Comparison of ENCODE assay signal across 26 mouse cellular contexts in the genomic region with DNA sequence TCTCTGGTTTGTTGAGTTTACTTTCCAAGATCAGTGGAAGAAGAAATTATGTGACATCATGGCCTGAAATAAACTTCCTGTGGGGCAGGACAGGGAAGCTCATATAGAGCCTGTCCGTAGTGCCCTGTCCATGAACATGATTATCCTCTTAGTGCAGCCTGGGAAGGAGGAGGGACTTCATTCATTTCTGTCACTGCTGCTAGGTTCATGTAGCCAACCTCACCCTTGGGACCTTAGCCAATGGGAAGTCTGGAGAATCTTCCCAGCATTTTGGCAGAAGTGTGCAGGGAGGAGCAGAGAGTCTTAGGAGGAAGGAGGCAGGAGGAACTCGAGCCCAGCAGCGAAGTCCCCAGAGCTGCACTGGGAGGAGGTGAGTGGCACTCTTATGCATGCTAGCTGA. TPM values are rescaled to one million over a fixed set of nuclear protein-coding genes. Genes with fewer than 3 reads are reported as not detected.
DNase-seq lines count a peak whose midpoint lies in the region; ATAC-seq and TF ChIP-seq lines count a peak whose summit lies in the region.
"Had no signal": no experiment of that assay in that cellular context is flagged by ENCODE, and none has a peak within 500 bp of the region (broad histone marks: within the 10 kb centered on the region; RNA-seq: fewer than 3 reads in every experiment).

A gene (plus strand): TSS at position 301 of the 400 bp plus-strand sequence.

- H3K9ac ChIP-seq in embryonic facial prominence, embryonic 15.5 days, result no peak within 1 kb of the TSS
- no peak within 1 kb of the TSS for H3K9ac ChIP-seq in limb, embryonic 15.5 days
- H3K9ac ChIP-seq in liver, adult 2 months (ENCODE audit: low read depth, low read length), result no peak within 1 kb of the TSS
- no peak within 1 kb of the TSS for H3K9ac ChIP-seq in liver, embryonic 12.5 days
- H3K9ac ChIP-seq in stomach, postnatal 0 days (ENCODE audit: low read length), result no peak within 1 kb of the TSS
- H3K9ac ChIP-seq in kidney, embryonic 14.5 days (ENCODE audit: low read depth, low read length), result no peak within 1 kb of the TSS

- no peak within 1 kb of the TSS for H3K4me2 ChIP-seq in embryonic facial prominence, embryonic 15.5 days (replicated peaks)
- no peak within 1 kb of the TSS for H3K4me2 ChIP-seq in limb, embryonic 15.5 days
- no peak within 1 kb of the TSS for H3K4me2 ChIP-seq in liver, embryonic 12.5 days
- H3K4me2 ChIP-seq in stomach, postnatal 0 days (replicated peaks; ENCODE audit: low read depth), result no peak within 1 kb of the TSS
- no peak within 1 kb of the TSS for H3K4me2 ChIP-seq in kidney, embryonic 14.5 days (replicated peaks; ENCODE audit: low read depth, low read length)

- no peak within 1 kb of the TSS for H3K4me3 ChIP-seq in embryonic facial prominence, embryonic 15.5 days (replicated peaks)
- H3K4me3 ChIP-seq in embryonic facial prominence, embryonic 10.5 days, result no peak within 1 kb of the TSS
- no peak within 1 kb of the TSS for H3K4me3 ChIP-seq in limb, embryonic 15.5 days
- no peak within 1 kb of the TSS for H3K4me3 ChIP-seq in limb, embryonic 10.5 days
- H3K4me3 ChIP-seq in liver, adult 2 months (ENCODE audit: insufficient read depth, low read depth, low read length), result no peak within 1 kb of the TSS
- no peak within 1 kb of the TSS for H3K4me3 ChIP-seq in liver, embryonic 12.5 days
- no peak within 1 kb of the TSS for H3K4me3 ChIP-seq in stomach, postnatal 0 days (ENCODE audit: low read depth, low read length)
- no peak within 1 kb of the TSS for H3K4me3 ChIP-seq in kidney, embryonic 14.5 days (ENCODE audit: low read length)

- H3K36me3 ChIP-seq in embryonic facial prominence, embryonic 15.5 days, result no peaks in the 10 kb centered on the region
- H3K36me3 ChIP-seq in embryonic facial prominence, embryonic 10.5 days (replicated peaks), result no peaks in the 10 kb centered on the region
- no peaks in the 10 kb centered on the region for H3K36me3 ChIP-seq in limb, embryonic 15.5 days
- no peaks in the 10 kb centered on the region for H3K36me3 ChIP-seq in limb, embryonic 10.5 days
- H3K36me3 ChIP-seq in liver, adult 2 months (ENCODE audit: control insufficient read depth, insufficient read depth, low read length), result no peaks in the 10 kb centered on the region
- no peaks in the 10 kb centered on the region for H3K36me3 ChIP-seq in liver, embryonic 12.5 days
- H3K36me3 ChIP-seq in stomach, postnatal 0 days (ENCODE audit: control insufficient read depth, insufficient read depth, low read length), result no peaks in the 10 kb centered on the region
- H3K36me3 ChIP-seq in kidney, embryonic 14.5 days (ENCODE audit: control insufficient read depth, insufficient read depth, low read length), result no peaks in the 10 kb centered on the region
- H3K36me3 ChIP-seq: G1E had no signal

- TF ChIP-seq EP300 in stomach, postnatal 0 days (optimal IDR thresholded peaks at IDR 0.05), result no peak

- H3K27me3 ChIP-seq in embryonic facial prominence, embryonic 15.5 days, result no peaks in the 10 kb centered on the region
- H3K27me3 ChIP-seq in embryonic facial prominence, embryonic 10.5 days (replicated peaks; ENCODE audit: low read depth, poor library complexity, severe bottlenecking), result no peaks in the 10 kb centered on the region
- no peaks in the 10 kb centered on the region for H3K27me3 ChIP-seq in limb, embryonic 15.5 days
- no peaks in the 10 kb centered on the region for H3K27me3 ChIP-seq in limb, embryonic 10.5 days (ENCODE audit: low read depth, poor library complexity, severe bottlenecking)
- H3K27me3 ChIP-seq in liver, adult 2 months (ENCODE audit: control insufficient read depth, insufficient read depth, low read length), result no peaks in the 10 kb centered on the region
- H3K27me3 ChIP-seq in liver, embryonic 12.5 days (replicated peaks), result no peaks in the 10 kb centered on the region
- no peaks in the 10 kb centered on the region for H3K27me3 ChIP-seq in stomach, postnatal 0 days (ENCODE audit: control insufficient read depth, insufficient read depth, low read length)
- no peaks in the 10 kb centered on the region for H3K27me3 ChIP-seq in kidney, embryonic 14.5 days (ENCODE audit: control insufficient read depth, insufficient read depth, low read length)
- H3K27me3 ChIP-seq: CH12.LX, Patski had no signal

- H3K9me3 ChIP-seq in embryonic facial prominence, embryonic 15.5 days (replicated peaks), result no peaks in the 10 kb centered on the region
- H3K9me3 ChIP-seq in embryonic facial prominence, embryonic 10.5 days, result no peaks in the 10 kb centered on the region
- H3K9me3 ChIP-seq in limb, embryonic 15.5 days, result no peaks in the 10 kb centered on the region
- H3K9me3 ChIP-seq in limb, embryonic 10.5 days (replicated peaks), result no peaks in the 10 kb centered on the region
- no peaks in the 10 kb centered on the region for H3K9me3 ChIP-seq in liver, embryonic 12.5 days (replicated peaks)
- no peaks in the 10 kb centered on the region for H3K9me3 ChIP-seq in stomach, postnatal 0 days (ENCODE audit: control insufficient read depth, low read length)
- no peaks in the 10 kb centered on the region for H3K9me3 ChIP-seq in kidney, embryonic 14.5 days (ENCODE audit: control insufficient read depth, low read length)

- no peaks in the 10 kb centered on the region for H3K4me1 ChIP-seq in embryonic facial prominence, embryonic 15.5 days
- H3K4me1 ChIP-seq in embryonic facial prominence, embryonic 10.5 days, result no peaks in the 10 kb centered on the region
- no peaks in the 10 kb centered on the region for H3K4me1 ChIP-seq in limb, embryonic 15.5 days
- no peaks in the 10 kb centered on the region for H3K4me1 ChIP-seq in limb, embryonic 10.5 days
- no peaks in the 10 kb centered on the region for H3K4me1 ChIP-seq in liver, adult 2 months (ENCODE audit: control insufficient read depth, insufficient read depth, low read length)
- no peaks in the 10 kb centered on the region for H3K4me1 ChIP-seq in liver, embryonic 12.5 days
- H3K4me1 ChIP-seq in stomach, postnatal 0 days (replicated peaks; ENCODE audit: control insufficient read depth, insufficient read depth), result no peaks in the 10 kb centered on the region
- H3K4me1 ChIP-seq in kidney, embryonic 14.5 days (ENCODE audit: control insufficient read depth, insufficient read depth, low read length), result no peaks in the 10 kb centered on the region

- no peak for DNase-seq in embryonic facial prominence, embryonic 10.5 days (ENCODE audit: low spot score)
- DNase-seq in limb, embryonic 10.5 days (ENCODE audit: low spot score), result no peak
- peak; percentile 25 for DNase-seq in liver, adult 2 months (ENCODE audit: extremely low read depth, low read depth, low spot score)
- no peak for DNase-seq in stomach, postnatal 0 days (ENCODE audit: low spot score)
- DNase-seq: adrenal gland, adult 2 months; adrenal gland, adult 8-10 months; adrenal gland, postnatal 10 days; adrenal gland, postnatal 14 days; adrenal gland, postnatal 25 days; adrenal gland, postnatal 36 days; B cell, adult 2 months; cerebellum, adult 11 months; cerebellum, adult 11-12 months had no signal

- no peak within 1 kb of the TSS for H3K27ac ChIP-seq in embryonic facial prominence, embryonic 15.5 days (replicated peaks)
- no peak within 1 kb of the TSS for H3K27ac ChIP-seq in embryonic facial prominence, embryonic 10.5 days (replicated peaks)
- H3K27ac ChIP-seq in limb, embryonic 15.5 days, result no peak within 1 kb of the TSS
- H3K27ac ChIP-seq in limb, embryonic 10.5 days, result no peak within 1 kb of the TSS
- no peak within 1 kb of the TSS for H3K27ac ChIP-seq in liver, adult 2 months (replicated peaks; ENCODE audit: insufficient read depth, low read depth, low read length)
- H3K27ac ChIP-seq in liver, embryonic 12.5 days, result no peak within 1 kb of the TSS
- no peak within 1 kb of the TSS for H3K27ac ChIP-seq in stomach, postnatal 0 days (replicated peaks)
- H3K27ac ChIP-seq in kidney, embryonic 14.5 days (ENCODE audit: low read depth, low read length), result no peak within 1 kb of the TSS

- no peak for ATAC-seq in embryonic facial prominence, embryonic 15.5 days (ENCODE audit: insufficient number of reproducible peaks, low FRiP score, low TSS enrichment, low read depth)
- ATAC-seq in limb, embryonic 15.5 days (ENCODE audit: insufficient number of reproducible peaks, low FRiP score, low TSS enrichment, low read depth), result no peak
- no peak for ATAC-seq in liver, embryonic 12.5 days
- ATAC-seq in stomach, postnatal 0 days (ENCODE audit: low FRiP score, low TSS enrichment), result no peak
- ATAC-seq in kidney, embryonic 14.5 days (ENCODE audit: low FRiP score, low TSS enrichment), result no peak
- ATAC-seq: activated CD4-positive, CD25-positive, alpha-beta regulatory T cell, adult 4 months; CD4-positive, CD25-positive, alpha-beta regulatory T cell, adult 4 months; Patski had no signal

- no peak for TF ChIP-seq CTCF in liver, adult 2 months (IDR thresholded peaks at IDR 0.05; ENCODE audit: low read depth, low read length)
- no peak for TF ChIP-seq CTCF in stomach, postnatal 0 days (IDR thresholded peaks at IDR 0.05; ENCODE audit: low read depth)

- TF ChIP-seq POLR2A in liver, adult 2 months (IDR thresholded peaks at IDR 0.05; ENCODE audit: extremely low read depth, insufficient read depth, low read length), result no peak

- 67% methylated on average over 3 of the region's 3 CpGs for WGBS in embryonic facial prominence, embryonic 15.5 days
- WGBS in embryonic facial prominence, embryonic 10.5 days, result 83% methylated on average over 3 of the region's 3 CpGs
- 77% methylated on average over 3 of the region's 3 CpGs for WGBS in limb, embryonic 15.5 days
- 85% methylated on average over 3 of the region's 3 CpGs for WGBS in limb, embryonic 10.5 days
- 73% methylated on average over 3 of the region's 3 CpGs for WGBS in liver, adult 2 months
- 57% methylated on average over 3 of the region's 3 CpGs for WGBS in liver, embryonic 12.5 days (ENCODE audit: insufficient replicate concordance)
- 75% methylated on average over 3 of the region's 3 CpGs for WGBS in stomach, postnatal 0 days
- 84% methylated on average over 3 of the region's 3 CpGs for WGBS in kidney, embryonic 14.5 days

- no peaks in the 10 kb centered on the region for H3K79me2 ChIP-seq in liver, adult 2 months (ENCODE audit: control insufficient read depth, insufficient read depth, low read length)

RNA-seq across cellular contexts. Expression of the gene that starts here (rescaled TPM):
- 28.8 and 32.8 TPM in 2 replicates for polyA plus RNA-seq in embryonic facial prominence, embryonic 15.5 days (2015; fragmentation: Nextera tagmentation; extraction: Ambion mirVana)
- not detected in 2 replicates for polyA plus RNA-seq in embryonic facial prominence, embryonic 10.5 days (2016; fragmentation: Nextera tagmentation; extraction: Ambion mirVana)
- polyA plus RNA-seq in limb, embryonic 15.5 days (2015; fragmentation: Nextera tagmentation; extraction: Ambion mirVana), result 44.6 and 46.6 TPM in 2 replicates
- polyA plus RNA-seq in limb, embryonic 10.5 days (2016; fragmentation: Nextera tagmentation; extraction: Ambion mirVana), result not detected in 2 replicates
- total RNA-seq in liver, adult 2 months (2014; rRNA removed), result 0.18 TPM in 1 of 2 replicates, not detected in the other
- polyA plus RNA-seq in liver, adult 2 months (2012; rRNA removed), result 0.37 TPM in 1 of 2 replicates, not detected in the other
- not detected in 2 replicates for polyA plus RNA-seq in liver, embryonic 12.5 days (2016; fragmentation: Nextera tagmentation; extraction: Ambion mirVana)
- 33.0 and 39.4 TPM in 2 replicates for polyA plus RNA-seq in stomach, postnatal 0 days (2015; fragmentation: Nextera tagmentation; extraction: Ambion mirVana)
- polyA plus RNA-seq in kidney, embryonic 14.5 days (2014; fragmentation: Nextera tagmentation; extraction: Ambion mirVana), result not detected in 2 replicates
- total RNA-seq: adrenal gland, adult 18-20 months; adrenal gland, adult 2 months; adrenal gland, adult 8-10 months; adrenal gland, postnatal 10 days; adrenal gland, postnatal 14 days; adrenal gland, postnatal 25 days; adrenal gland, postnatal 36 days; adrenal gland, postnatal 4 days; ES-E14; G1E; MEL had no signal
- polyA plus RNA-seq: activated CD4-positive, CD25-positive, alpha-beta regulatory T cell, adult 4 months; adrenal gland, adult 2 months; CD4-positive, CD25-positive, alpha-beta regulatory T cell, adult 4 months; G1E had no signal

Comparison
In these comparisons a context has a peak if more than half of its experiments do, and no peak if none do; other contexts are left out.
1. RNA of the gene that starts here (polyA plus RNA-seq): 44.6 to 46.6 TPM in limb, embryonic 15.5 days, 33.0 to 39.4 TPM in stomach, postnatal 0 days and 28.8 to 32.8 TPM in embryonic facial prominence, embryonic 15.5 days; not detected in embryonic facial prominence, embryonic 10.5 days, not detected in limb, embryonic 10.5 days, 0.37 TPM in liver, adult 2 months, not detected in liver, embryonic 12.5 days and not detected in kidney, embryonic 14.5 days; every median in the first group is over 10 times any median in the second.
2. Peak in DNase-seq in liver, adult 2 months; RNA of the gene not detected or under 1 TPM.